9 mouse cellular contexts compared by ENCODE assay signal in genomic region chr2:73893473-73894270, GRCm38 (mm10). TPM values are rescaled to one million over a fixed set of nuclear protein-coding genes. Genes with fewer than 3 reads are reported as not detected.
DNase-seq lines count a peak whose midpoint lies in the region; ATAC-seq lines count a peak whose summit lies in the region.
"Had no signal": no experiment of that assay in that cellular context is flagged by ENCODE, and none has a peak within 500 bp of the region (broad histone marks: within the 10 kb centered on the region; RNA-seq: fewer than 3 reads in every experiment).

No protein-coding gene starts in this region.

- WGBS in intestine, embryonic 14.5 days, result 64% methylated on average over 22 of the region's 22 CpGs
- 66% methylated on average over 22 of the region's 22 CpGs for WGBS in neural tube, embryonic 12.5 days

- peak overlapping the region; percentile 63 for H3K4me2 ChIP-seq in intestine, embryonic 14.5 days (ENCODE audit: low read length)
- H3K4me2 ChIP-seq in neural tube, embryonic 12.5 days (replicated peaks), result peak overlapping the region; percentile 61

- peak overlapping the region; percentile 78 for H3K27ac ChIP-seq in intestine, embryonic 14.5 days (ENCODE audit: low read depth)
- no peak overlapping the region for H3K27ac ChIP-seq in neural tube, embryonic 12.5 days

- peak overlapping the region; percentile 97 for H3K4me3 ChIP-seq in intestine, embryonic 14.5 days (ENCODE audit: low read depth, low read length)
- peak overlapping the region; percentile 91 for H3K4me3 ChIP-seq in neural tube, embryonic 12.5 days

- peak overlapping the region; percentile 61 for H3K9ac ChIP-seq in intestine, embryonic 14.5 days (ENCODE audit: low read length)
- H3K9ac ChIP-seq in neural tube, embryonic 12.5 days, result peak overlapping the region; percentile 63

- ATAC-seq in intestine, embryonic 14.5 days (replicated peaks; ENCODE audit: low FRiP score, low TSS enrichment, low read depth), result no peak
- ATAC-seq in neural tube, embryonic 12.5 days (ENCODE audit: low FRiP score, low read depth), result no peak
- no peak for ATAC-seq in CD4-positive, CD25-positive, alpha-beta regulatory T cell, adult 4 months

- H3K9me3 ChIP-seq in intestine, embryonic 14.5 days (ENCODE audit: control insufficient read depth, low read length), result no peaks in the 10 kb centered on the region
- H3K9me3 ChIP-seq in neural tube, embryonic 12.5 days, result no peaks in the 10 kb centered on the region

- H3K27me3 ChIP-seq in intestine, embryonic 14.5 days (replicated peaks; ENCODE audit: control insufficient read depth, insufficient read depth, low read length), result no peaks in the 10 kb centered on the region
- no peaks in the 10 kb centered on the region for H3K27me3 ChIP-seq in neural tube, embryonic 12.5 days (replicated peaks)
- H3K27me3 ChIP-seq: Patski had no signal

- peak; percentile 25 to 60 for DNase-seq in frontal cortex, postnatal 36 days (ENCODE audit: low spot score in 2 of 2)
- DNase-seq in frontal cortex, postnatal 10 days (ENCODE audit: low spot score in 2 of 2), result no peak
- peak; percentile 42 for DNase-seq in 3T3-L1 (ENCODE audit: low read depth, low spot score)
- peak; percentile 20 to 26 for DNase-seq in cerebellum, postnatal 14 days
- DNase-seq in intestine, embryonic 14.5 days (ENCODE audit: low spot score), result no peak
- DNase-seq in urinary bladder, adult 18-20 months (ENCODE audit: low spot score in 2 of 2), result no peak

- no peaks in the 10 kb centered on the region for H3K36me3 ChIP-seq in intestine, embryonic 14.5 days (ENCODE audit: control insufficient read depth, insufficient read depth, low read length)
- H3K36me3 ChIP-seq in neural tube, embryonic 12.5 days, result no peaks in the 10 kb centered on the region

- no peaks in the 10 kb centered on the region for H3K4me1 ChIP-seq in intestine, embryonic 14.5 days (replicated peaks; ENCODE audit: control insufficient read depth, insufficient read depth, low read length)
- H3K4me1 ChIP-seq in neural tube, embryonic 12.5 days, result 0 out of 2 replicates have a peak, but pooled peaks cover 3% of the 10 kb centered on the region

RNA-seq across cellular contexts. Expression of gene Atf2, which starts 1.2 kb away (rescaled TPM):
- polyA plus RNA-seq in intestine, embryonic 14.5 days (2014; fragmentation: Nextera tagmentation; extraction: Ambion mirVana), result 69.4 and 74.7 TPM in 2 replicates
- 89.8 and 98.5 TPM in 2 replicates for polyA plus RNA-seq in neural tube, embryonic 12.5 days (2016; fragmentation: Nextera tagmentation; extraction: Ambion mirVana)
- polyA plus RNA-seq in CD4-positive, CD25-positive, alpha-beta regulatory T cell, adult 4 months (2017; shearing (Covaris generic)), result 10 to 100 TPM; 58.6 to 77.9 TPM

RNA-seq across cellular contexts. Expression of gene Atp5g3, which starts 17.5 kb away (rescaled TPM):
- 1,271 and 1,485 TPM in 2 replicates for polyA plus RNA-seq in intestine, embryonic 14.5 days (2014; fragmentation: Nextera tagmentation; extraction: Ambion mirVana)
- polyA plus RNA-seq in neural tube, embryonic 12.5 days (2016; fragmentation: Nextera tagmentation; extraction: Ambion mirVana), result 801 and 870 TPM in 2 replicates
- 100 to 1,000 TPM; 324 to 345 TPM for polyA plus RNA-seq in CD4-positive, CD25-positive, alpha-beta regulatory T cell, adult 4 months (2017; shearing (Covaris generic))

Comparison
In these comparisons a context has a peak if more than half of its experiments do, and no peak if none do; other contexts are left out.
1. DNase-seq: peak in frontal cortex, postnatal 36 days (2 of 2), 3T3-L1 (single experiment) and cerebellum, postnatal 14 days (2 of 2); none in frontal cortex, postnatal 10 days (0 of 2), intestine, embryonic 14.5 days (single experiment) and urinary bladder, adult 18-20 months (0 of 2).